ENCODE assay signal across 28 mouse cellular contexts in the genomic region with DNA sequence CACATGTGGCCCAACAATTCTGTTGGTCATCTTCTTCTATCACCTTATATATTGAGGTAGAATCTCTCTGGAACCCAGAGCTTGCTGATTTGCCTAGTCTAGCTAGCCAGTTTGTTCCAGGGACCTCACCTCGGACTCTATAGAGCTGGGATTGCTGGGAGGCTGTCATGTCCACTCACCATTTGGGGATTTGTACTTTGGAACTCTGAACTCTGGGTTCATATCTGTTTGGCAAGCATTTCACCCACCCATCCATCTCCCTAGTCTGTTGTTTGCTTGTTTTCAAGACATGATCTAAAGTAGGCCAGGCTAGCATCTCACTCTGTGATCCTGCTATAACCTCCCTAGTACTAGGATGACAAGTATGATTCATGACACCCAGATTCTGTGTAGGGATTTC. TPM values are rescaled to one million over a fixed set of nuclear protein-coding genes. Genes with fewer than 3 reads are reported as not detected.
DNase-seq lines count a peak whose midpoint lies in the region; ATAC-seq and TF ChIP-seq lines count a peak whose summit lies in the region.
"Had no signal": no experiment of that assay in that cellular context is flagged by ENCODE, and none has a peak within 500 bp of the region (broad histone marks: within the 10 kb centered on the region; RNA-seq: fewer than 3 reads in every experiment).

No protein-coding gene starts in this region.

- H3K36me3 ChIP-seq in heart, embryonic 10.5 days = no peaks in the 10 kb centered on the region
- H3K36me3 ChIP-seq in heart, adult 2 months (ENCODE audit: control insufficient read depth, insufficient read depth, low read length) = no peaks in the 10 kb centered on the region
- no peaks in the 10 kb centered on the region for H3K36me3 ChIP-seq in liver, adult 2 months (ENCODE audit: control insufficient read depth, insufficient read depth, low read length)
- H3K36me3 ChIP-seq in liver, embryonic 16.5 days (ENCODE audit: control insufficient read depth, insufficient read depth) = no peaks in the 10 kb centered on the region
- H3K36me3 ChIP-seq in liver, embryonic 11.5 days (ENCODE audit: control insufficient read depth, insufficient read depth, low read length) = no peaks in the 10 kb centered on the region
- no peaks in the 10 kb centered on the region for H3K36me3 ChIP-seq in liver, postnatal 0 days (replicated peaks; ENCODE audit: insufficient read depth, low read length)
- no peaks in the 10 kb centered on the region for H3K36me3 ChIP-seq in liver, embryonic 12.5 days
- H3K36me3 ChIP-seq: G1E had no signal

- peak; percentile 17 for DNase-seq in heart, embryonic 10.5 days (ENCODE audit: low spot score)
- DNase-seq in heart, adult 2 months = no peak
- DNase-seq in liver, adult 2 months (ENCODE audit: extremely low read depth, low read depth, low spot score) = peak; percentile 77
- DNase-seq in liver = no peak
- no peak for DNase-seq in liver, embryonic 11.5 days (ENCODE audit: low spot score)
- DNase-seq in liver, postnatal 0 days = no peak
- DNase-seq: adrenal gland, adult 2 months; adrenal gland, adult 8-10 months; adrenal gland, postnatal 10 days; adrenal gland, postnatal 14 days; adrenal gland, postnatal 25 days; adrenal gland, postnatal 36 days; B cell, adult 2 months; cerebellum, adult 11 months; cerebellum, adult 11-12 months had no signal

- no peak for TF ChIP-seq EP300 in heart, adult 2 months (IDR thresholded peaks at IDR 0.05; ENCODE audit: insufficient read depth, low read depth, low read length)
- TF ChIP-seq EP300 in liver, postnatal 0 days (IDR thresholded peaks at IDR 0.05; ENCODE audit: low read depth) = no peak

- no peak overlapping the region for H3K27ac ChIP-seq in heart, embryonic 10.5 days
- H3K27ac ChIP-seq in heart, adult 2 months = no peak overlapping the region
- peak overlapping the region; percentile 40 for H3K27ac ChIP-seq in liver, adult 2 months (replicated peaks; ENCODE audit: insufficient read depth, low read depth, low read length)
- no peak overlapping the region for H3K27ac ChIP-seq in liver, embryonic 16.5 days (ENCODE audit: low read length)
- H3K27ac ChIP-seq in liver, embryonic 11.5 days (ENCODE audit: low read depth, low read length) = no peak overlapping the region
- no peak overlapping the region for H3K27ac ChIP-seq in liver, postnatal 0 days (ENCODE audit: low read depth)
- no peak overlapping the region for H3K27ac ChIP-seq in liver, embryonic 12.5 days

- intact Hi-C loops in heart, adult 2 months (cut with DNase I) = no loop called here

- 0 out of 2 replicates have a peak, but pooled peaks have one; percentile 24 for ATAC-seq in liver, embryonic 16.5 days (ENCODE audit: low read depth)
- ATAC-seq in liver, embryonic 11.5 days (replicated peaks; ENCODE audit: low FRiP score) = no peak
- ATAC-seq in liver, postnatal 0 days = peak; percentile 75
- no peak for ATAC-seq in liver, embryonic 12.5 days
- ATAC-seq: activated CD4-positive, CD25-positive, alpha-beta regulatory T cell, adult 4 months; CD4-positive, CD25-positive, alpha-beta regulatory T cell, adult 4 months; Patski had no signal

- TF ChIP-seq CTCF in heart, adult 2 months (IDR thresholded peaks at IDR 0.05) = no peak
- no peak for TF ChIP-seq CTCF in liver, adult 2 months (IDR thresholded peaks at IDR 0.05; ENCODE audit: low read depth, low read length)
- no peak for TF ChIP-seq CTCF in liver, postnatal 0 days (IDR thresholded peaks at IDR 0.05; ENCODE audit: low read depth)

- H3K79me2 ChIP-seq in heart, adult 2 months (replicated peaks; ENCODE audit: control insufficient read depth, insufficient read depth, low read length) = no peaks in the 10 kb centered on the region
- H3K79me2 ChIP-seq in liver, adult 2 months (ENCODE audit: control insufficient read depth, insufficient read depth, low read length) = no peaks in the 10 kb centered on the region

- H3K4me2 ChIP-seq in liver, embryonic 16.5 days (ENCODE audit: low read depth, low read length) = no peak overlapping the region
- H3K4me2 ChIP-seq in liver, embryonic 11.5 days = no peak overlapping the region
- no peak overlapping the region for H3K4me2 ChIP-seq in liver, postnatal 0 days (ENCODE audit: low read depth, low read length)
- no peak overlapping the region for H3K4me2 ChIP-seq in liver, embryonic 12.5 days

- H3K9me3 ChIP-seq in heart, embryonic 10.5 days = no peaks in the 10 kb centered on the region
- no peaks in the 10 kb centered on the region for H3K9me3 ChIP-seq in liver, embryonic 16.5 days (replicated peaks; ENCODE audit: control insufficient read depth, low read length)
- no peaks in the 10 kb centered on the region for H3K9me3 ChIP-seq in liver, embryonic 11.5 days (ENCODE audit: control insufficient read depth, low read length)
- H3K9me3 ChIP-seq in liver, postnatal 0 days (ENCODE audit: low read length) = no peaks in the 10 kb centered on the region
- no peaks in the 10 kb centered on the region for H3K9me3 ChIP-seq in liver, embryonic 12.5 days (replicated peaks)
- H3K9me3 ChIP-seq: G1E had no signal

- no peak overlapping the region for H3K4me3 ChIP-seq in heart, embryonic 10.5 days
- H3K4me3 ChIP-seq in heart, adult 2 months = no peak overlapping the region
- H3K4me3 ChIP-seq in liver, adult 2 months (ENCODE audit: insufficient read depth, low read depth, low read length) = no peak overlapping the region
- H3K4me3 ChIP-seq in liver, embryonic 16.5 days (ENCODE audit: low read depth, low read length) = no peak overlapping the region
- H3K4me3 ChIP-seq in liver, embryonic 11.5 days (ENCODE audit: low read depth, low read length) = no peak overlapping the region
- no peak overlapping the region for H3K4me3 ChIP-seq in liver, postnatal 0 days (ENCODE audit: low read depth, low read length)
- no peak overlapping the region for H3K4me3 ChIP-seq in liver, embryonic 12.5 days

- H3K4me1 ChIP-seq in heart, embryonic 10.5 days = no peaks in the 10 kb centered on the region
- H3K4me1 ChIP-seq in heart, adult 2 months (ENCODE audit: control insufficient read depth, insufficient read depth, low read length) = no peaks in the 10 kb centered on the region
- peaks cover 7% of the 10 kb centered on the region for H3K4me1 ChIP-seq in liver, adult 2 months (ENCODE audit: control insufficient read depth, insufficient read depth, low read length)
- no peaks in the 10 kb centered on the region for H3K4me1 ChIP-seq in liver, embryonic 16.5 days (ENCODE audit: control insufficient read depth, low read depth, low read length)
- H3K4me1 ChIP-seq in liver, embryonic 11.5 days (replicated peaks; ENCODE audit: control insufficient read depth, insufficient read depth, low read length) = no peaks in the 10 kb centered on the region
- H3K4me1 ChIP-seq in liver, postnatal 0 days (ENCODE audit: insufficient read depth) = 0 out of 2 replicates have a peak, but pooled peaks cover 5% of the 10 kb centered on the region
- H3K4me1 ChIP-seq in liver, embryonic 12.5 days = no peaks in the 10 kb centered on the region

- no peak overlapping the region for H3K9ac ChIP-seq in heart, adult 2 months (ENCODE audit: low read depth, low read length)
- no peak overlapping the region for H3K9ac ChIP-seq in liver, adult 2 months (ENCODE audit: low read depth, low read length)
- no peak overlapping the region for H3K9ac ChIP-seq in liver, embryonic 16.5 days (ENCODE audit: low read depth, low read length)
- H3K9ac ChIP-seq in liver, embryonic 11.5 days (ENCODE audit: low read depth, low read length) = no peak overlapping the region
- H3K9ac ChIP-seq in liver, postnatal 0 days (replicated peaks) = no peak overlapping the region
- H3K9ac ChIP-seq in liver, embryonic 12.5 days = no peak overlapping the region

- TF ChIP-seq POLR2A in heart, adult 2 months (IDR thresholded peaks at IDR 0.05; ENCODE audit: insufficient read depth, low read depth, low read length) = no peak
- no peak for TF ChIP-seq POLR2A in liver, adult 2 months (IDR thresholded peaks at IDR 0.05; ENCODE audit: extremely low read depth, insufficient read depth, low read length)

- 65% methylated on average over 1 of the region's 1 CpGs for WGBS in heart, embryonic 10.5 days
- WGBS in heart, adult 2 months = 87% methylated on average over 1 of the region's 1 CpGs
- 20% methylated on average over 1 of the region's 1 CpGs for WGBS in liver, adult 2 months
- WGBS in liver, embryonic 16.5 days (ENCODE audit: insufficient replicate concordance) = 28% methylated on average over 1 of the region's 1 CpGs
- 57% methylated on average over 1 of the region's 1 CpGs for WGBS in liver, embryonic 11.5 days
- 52% methylated on average over 1 of the region's 1 CpGs for WGBS in liver, postnatal 0 days (ENCODE audit: insufficient replicate concordance)
- WGBS in liver, embryonic 12.5 days (ENCODE audit: insufficient replicate concordance) = 32% methylated on average over 1 of the region's 1 CpGs

- no peaks in the 10 kb centered on the region for H3K27me3 ChIP-seq in heart, embryonic 10.5 days (ENCODE audit: insufficient read depth, poor library complexity, severe bottlenecking)
- no peaks in the 10 kb centered on the region for H3K27me3 ChIP-seq in heart, adult 2 months (ENCODE audit: control insufficient read depth, insufficient read depth, low read length)
- no peaks in the 10 kb centered on the region for H3K27me3 ChIP-seq in liver, adult 2 months (ENCODE audit: control insufficient read depth, insufficient read depth, low read length)
- no peaks in the 10 kb centered on the region for H3K27me3 ChIP-seq in liver, embryonic 16.5 days (ENCODE audit: control insufficient read depth, insufficient read depth, low read depth, low read length)
- no peaks in the 10 kb centered on the region for H3K27me3 ChIP-seq in liver, embryonic 11.5 days (replicated peaks; ENCODE audit: control insufficient read depth, insufficient read depth, low read length)
- no peaks in the 10 kb centered on the region for H3K27me3 ChIP-seq in liver, postnatal 0 days (ENCODE audit: insufficient read depth, low read length)
- H3K27me3 ChIP-seq in liver, embryonic 12.5 days (replicated peaks) = no peaks in the 10 kb centered on the region
- H3K27me3 ChIP-seq: CH12.LX had no signal

RNA-seq across cellular contexts. Expression of gene Sftpd, which starts 10.1 kb away (rescaled TPM):
- not detected in 2 replicates for polyA plus RNA-seq in heart, embryonic 10.5 days (2016; fragmentation: Nextera tagmentation; extraction: Ambion mirVana)
- total RNA-seq in heart, adult 2 months (2021) = not detected
- 2.0 TPM in 1 of 2 replicates, not detected in the other for polyA plus RNA-seq in heart, adult 2 months (2012; rRNA removed)
- 0.20 and 0.28 TPM in 2 replicates for total RNA-seq in liver, adult 2 months (2014; rRNA removed)
- not detected in 2 replicates for polyA plus RNA-seq in liver, adult 2 months (2012; rRNA removed)
- polyA plus RNA-seq in liver, embryonic 16.5 days (2015; fragmentation: Nextera tagmentation; extraction: Ambion mirVana) = 0.17 and 0.28 TPM in 2 replicates
- 0.08 TPM in 1 of 2 replicates, not detected in the other for polyA plus RNA-seq in liver, embryonic 11.5 days (2014; fragmentation: Nextera tagmentation; extraction: Ambion mirVana)
- 1.9 and 2.0 TPM in 2 replicates for polyA plus RNA-seq in liver, postnatal 0 days (2015; fragmentation: Nextera tagmentation; extraction: Ambion mirVana)
- 0.17 TPM in 1 of 2 replicates, not detected in the other for polyA plus RNA-seq in liver, embryonic 12.5 days (2016; fragmentation: Nextera tagmentation; extraction: Ambion mirVana)
- total RNA-seq: adrenal gland, adult 18-20 months; adrenal gland, adult 2 months; adrenal gland, adult 8-10 months; adrenal gland, postnatal 10 days; adrenal gland, postnatal 14 days; adrenal gland, postnatal 25 days; adrenal gland, postnatal 36 days; adrenal gland, postnatal 4 days; CH12.LX; MEL had no signal
- polyA plus RNA-seq: activated CD4-positive, CD25-positive, alpha-beta regulatory T cell, adult 4 months; adrenal gland, adult 2 months; brain, embryonic 14.5 days; C2C12; CD4-positive, CD25-positive, alpha-beta regulatory T cell, adult 4 months; G1E; Patski had no signal

RNA-seq across cellular contexts. Expression of gene Mbl1, which starts 23.5 kb away (rescaled TPM):
- polyA plus RNA-seq in heart, embryonic 10.5 days (2016; fragmentation: Nextera tagmentation; extraction: Ambion mirVana) = 0.59 TPM in 1 of 2 replicates, not detected in the other
- not detected for total RNA-seq in heart, adult 2 months (2021)
- polyA plus RNA-seq in heart, adult 2 months (2012; rRNA removed) = not detected in 2 replicates
- total RNA-seq in liver, adult 2 months (2014; rRNA removed) = 199 and 293 TPM in 2 replicates
- polyA plus RNA-seq in liver, adult 2 months (2012; rRNA removed) = 92.4 and 106 TPM in 2 replicates
- polyA plus RNA-seq in liver, embryonic 16.5 days (2015; fragmentation: Nextera tagmentation; extraction: Ambion mirVana) = 34.3 and 36.5 TPM in 2 replicates
- polyA plus RNA-seq in liver, embryonic 11.5 days (2014; fragmentation: Nextera tagmentation; extraction: Ambion mirVana) = 6.7 and 8.0 TPM in 2 replicates
- polyA plus RNA-seq in liver, postnatal 0 days (2015; fragmentation: Nextera tagmentation; extraction: Ambion mirVana) = 66.5 and 67.0 TPM in 2 replicates
- 9.2 and 9.9 TPM in 2 replicates for polyA plus RNA-seq in liver, embryonic 12.5 days (2016; fragmentation: Nextera tagmentation; extraction: Ambion mirVana)
- total RNA-seq: adrenal gland, adult 18-20 months; adrenal gland, adult 8-10 months; adrenal gland, postnatal 25 days; CH12.LX; ES-E14; MEL had no signal
- polyA plus RNA-seq: activated CD4-positive, CD25-positive, alpha-beta regulatory T cell, adult 4 months; adrenal gland, adult 2 months; brain, embryonic 14.5 days; C2C12; CD4-positive, CD25-positive, alpha-beta regulatory T cell, adult 4 months; G1E; Patski had no signal

RNA-seq across cellular contexts. Expression of gene Sftpa1, which starts 43.2 kb away (rescaled TPM):
- 0.67 and 0.70 TPM in 2 replicates for polyA plus RNA-seq in heart, embryonic 10.5 days (2016; fragmentation: Nextera tagmentation; extraction: Ambion mirVana)
- not detected for total RNA-seq in heart, adult 2 months (2021)
- 3.6 TPM in 1 of 2 replicates, not detected in the other for polyA plus RNA-seq in heart, adult 2 months (2012; rRNA removed)
- 0.40 and 0.46 TPM in 2 replicates for total RNA-seq in liver, adult 2 months (2014; rRNA removed)
- polyA plus RNA-seq in liver, adult 2 months (2012; rRNA removed) = 0.17 and 0.48 TPM in 2 replicates
- polyA plus RNA-seq in liver, embryonic 16.5 days (2015; fragmentation: Nextera tagmentation; extraction: Ambion mirVana) = 0.11 and 0.21 TPM in 2 replicates
- not detected in 2 replicates for polyA plus RNA-seq in liver, embryonic 11.5 days (2014; fragmentation: Nextera tagmentation; extraction: Ambion mirVana)
- 0.33 and 1.3 TPM in 2 replicates for polyA plus RNA-seq in liver, postnatal 0 days (2015; fragmentation: Nextera tagmentation; extraction: Ambion mirVana)
- polyA plus RNA-seq in liver, embryonic 12.5 days (2016; fragmentation: Nextera tagmentation; extraction: Ambion mirVana) = not detected in 2 replicates
- total RNA-seq: CH12.LX, ES-E14, MEL had no signal
- polyA plus RNA-seq: activated CD4-positive, CD25-positive, alpha-beta regulatory T cell, adult 4 months; adrenal gland, adult 2 months; brain, embryonic 14.5 days; C2C12; CD4-positive, CD25-positive, alpha-beta regulatory T cell, adult 4 months; G1E; Patski had no signal

Comparison
In these comparisons a context has a peak if more than half of its experiments do, and no peak if none do; other contexts are left out.
1. DNase-seq: peak in heart, embryonic 10.5 days (single experiment) and liver, adult 2 months (single experiment); none in heart, adult 2 months (0 of 2), liver (single experiment), liver, embryonic 11.5 days (single experiment) and liver, postnatal 0 days (single experiment).
2. ATAC-seq: peak in liver, embryonic 16.5 days (single experiment) and liver, postnatal 0 days (single experiment); none in liver, embryonic 11.5 days (single experiment) and liver, embryonic 12.5 days (single experiment).